Mouse (Mus musculus) brain, embryonic 14.5 days (tissue): Measurements from ENCODE around the gene Plp1.

Experiments
- CTCF ChIP-seq: fragments of 200-500 bp; IDR thresholded peaks from 2 replicates; pipeline ENCODE4 v1.5.1; 2012; ENCODE audit warnings: inconsistent platforms, mild to moderate bottlenecking, moderate library complexity, borderline replicate concordance; ENCODE audit not compliant: insufficient read depth, insufficient read length; ENCODE audit errors: extremely low read depth
- POLR2A ChIP-seq: fragments of 200-500 bp; IDR thresholded peaks from 2 replicates; pipeline ENCODE4 v1.6.1; 2012; ENCODE audit warnings: mild to moderate bottlenecking, inconsistent platforms, borderline replicate concordance; ENCODE audit not compliant: poor library complexity, insufficient read depth, insufficient read length, severe bottlenecking; ENCODE audit errors: extremely low read depth

GRCm38 (mm10) chrX:136789446-136789845 is 33.0 kb upstream of the Plp1 start:
- TF ChIP-seq POLR2A (no peak), CTCF (no peak)
